ENCODE assay signal across 8 mouse cellular contexts in the genomic region with DNA sequence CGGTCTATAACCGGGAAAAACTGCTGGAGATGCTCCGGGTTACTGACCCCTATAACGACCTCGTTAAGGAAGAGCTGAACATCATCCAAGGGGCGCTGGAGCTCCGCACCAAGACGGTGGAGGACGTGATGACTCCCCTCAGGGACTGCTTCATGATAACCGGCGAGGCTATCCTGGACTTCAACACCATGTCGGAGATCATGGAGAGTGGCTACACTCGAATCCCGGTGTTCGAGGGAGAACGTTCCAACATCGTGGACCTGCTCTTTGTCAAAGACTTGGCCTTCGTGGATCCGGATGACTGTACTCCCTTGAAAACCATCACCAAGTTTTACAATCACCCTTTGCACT. TPM values are rescaled to one million over a fixed set of nuclear protein-coding genes. Genes with fewer than 3 reads are reported as not detected.
DNase-seq lines count a peak whose midpoint lies in the region; ATAC-seq and TF ChIP-seq lines count a peak whose summit lies in the region.

No protein-coding gene starts in this region.

- H3K4me3 ChIP-seq in layer of hippocampus, adult 2 months = peak overlapping the region; percentile 97
- H3K4me3 ChIP-seq in bone marrow, adult 2 months (replicated peaks; ENCODE audit: control insufficient read depth, low read depth, low read length) = peak overlapping the region; percentile 79
- peak overlapping the region; percentile 89 for H3K4me3 ChIP-seq in intestine, postnatal 0 days (ENCODE audit: low read depth, low read length)
- peak overlapping the region; percentile 51 for H3K4me3 ChIP-seq in myocyte

- H3K9ac ChIP-seq in intestine, postnatal 0 days (ENCODE audit: low read depth, low read length) = no peak overlapping the region; the same call in 1 of the 2 replicates

- peaks cover 4% of the 10 kb centered on the region for H3K4me1 ChIP-seq in bone marrow, adult 2 months (ENCODE audit: control insufficient read depth, insufficient read depth, low read length)
- H3K4me1 ChIP-seq in intestine, postnatal 0 days (replicated peaks; ENCODE audit: control insufficient read depth, insufficient read depth, low read length) = 0 out of 2 replicates have a peak, but pooled peaks cover 12% of the 10 kb centered on the region

- H3K27ac ChIP-seq in layer of hippocampus, adult 2 months = peak overlapping the region; percentile 97
- H3K27ac ChIP-seq in bone marrow, adult 2 months (ENCODE audit: control insufficient read depth, insufficient read depth, low read depth, low read length, poor library complexity) = no peak overlapping the region; the same call in 1 of the 2 replicates
- no peak overlapping the region for H3K27ac ChIP-seq in intestine, postnatal 0 days (ENCODE audit: low read depth, low read length)

- peak overlapping the region; percentile 98 for H3K4me2 ChIP-seq in intestine, postnatal 0 days (replicated peaks; ENCODE audit: low read depth)
- peak overlapping the region; percentile 79 for H3K4me2 ChIP-seq in myocyte (ENCODE audit: low read depth)

- H3K36me3 ChIP-seq in intestine, postnatal 0 days (ENCODE audit: control insufficient read depth, insufficient read depth) = no peaks in the 10 kb centered on the region
- no peaks in the 10 kb centered on the region for H3K36me3 ChIP-seq in myocyte (ENCODE audit: control insufficient read depth, insufficient read depth)

- DNase-seq in layer of hippocampus, adult 2 months (ENCODE audit: low spot score in 2 of 2) = no peak
- no peak for DNase-seq in layer of hippocampus, adult 8-10 months (ENCODE audit: low spot score in 2 of 2)
- no peak for DNase-seq in urinary bladder, postnatal 25 days (ENCODE audit: low spot score)
- no peak for DNase-seq in right cerebral cortex, postnatal 36 days (ENCODE audit: low spot score in 2 of 2)

- no peak for TF ChIP-seq CTCF in layer of hippocampus, adult 2 months (conservative IDR thresholded peaks at IDR 0.05)
- no peak for TF ChIP-seq CTCF in bone marrow, adult 2 months (IDR thresholded peaks at IDR 0.05; ENCODE audit: control insufficient read depth, insufficient read depth, low read length)
- no peak for TF ChIP-seq CTCF in intestine, postnatal 0 days (IDR thresholded peaks at IDR 0.05; ENCODE audit: low read depth)

- H3K79me2 ChIP-seq in myocyte (ENCODE audit: control insufficient read depth, insufficient read depth) = no peaks in the 10 kb centered on the region

- H3ac ChIP-seq in myocyte (ENCODE audit: control insufficient read depth, insufficient read length) = no peak overlapping the region

- ATAC-seq in erythroblast, adult 5-6 weeks (replicated peaks; ENCODE audit: low FRiP score, poor library complexity, severe bottlenecking) = peak; percentile 21
- no peak for ATAC-seq in intestine, postnatal 0 days

- no peaks in the 10 kb centered on the region for H3K9me3 ChIP-seq in intestine, postnatal 0 days (ENCODE audit: control insufficient read depth)

- peaks cover 8% of the 10 kb centered on the region; the same call in 1 of the 2 replicates for H3K27me3 ChIP-seq in intestine, postnatal 0 days (replicated peaks; ENCODE audit: control insufficient read depth, insufficient read depth, low read length)
- no peaks in the 10 kb centered on the region for H3K27me3 ChIP-seq in myocyte (ENCODE audit: control insufficient read depth, insufficient read depth, insufficient read length)

- WGBS in bone marrow, adult 2 months = 6% methylated on average over 19 of the region's 19 CpGs
- WGBS in intestine, postnatal 0 days = 7% methylated on average over 19 of the region's 19 CpGs

- TF ChIP-seq POLR2A in bone marrow, adult 2 months (IDR thresholded peaks at IDR 0.05; ENCODE audit: borderline replicate concordance, control insufficient read depth, low read depth, low read length) = no peak
- no peak for TF ChIP-seq POLR2A in myocyte (IDR thresholded peaks at IDR 0.05; ENCODE audit: insufficient read length, low read depth)

TF ChIP-seq in myocyte, 11 proteins besides CTCF, POLR2A, EP300 and RAD21:
- TF ChIP-seq MYOD1 (IDR thresholded peaks at IDR 0.05; ENCODE audit: control insufficient read depth in 1 of 3, insufficient read length in 2 of 3, low read depth in 2 of 3) (no peak), USF1 (IDR thresholded peaks at IDR 0.05; ENCODE audit: low read depth) (no peak), CEBPB (IDR thresholded peaks at IDR 0.05; ENCODE audit: insufficient read depth, poor library complexity, severe bottlenecking) (no peak)

RNA-seq across cellular contexts. Expression of a gene that starts 1.6 kb away (rescaled TPM):
- total RNA-seq in layer of hippocampus, adult 2 months (2021) = 10 to 100 TPM; 37.9 to 38.8 TPM
- total RNA-seq in layer of hippocampus, adult 8-10 months (2022) = 10 to 100 TPM; 35.6 to 43.6 (median 39.9) TPM
- polyA plus RNA-seq in bone marrow, adult 2 months (2011; ENCODE audit: insufficient read depth, insufficient read length, low replicate concordance, missing spikeins) = 5.7 and 10.5 TPM in 2 replicates
- 34.0 and 36.6 TPM in 2 replicates for total RNA-seq in erythroblast, adult 5-6 weeks (2015; ENCODE audit: low replicate concordance)
- total RNA-seq in erythroblast, adult 5-6 weeks (2017; ENCODE audit: low replicate concordance) = 51.7 and 58.0 TPM in 2 replicates
- polyA plus RNA-seq in intestine, postnatal 0 days (2015; fragmentation: Nextera tagmentation; extraction: Ambion mirVana) = 6.5 TPM in 2 replicates
- polyA plus RNA-seq in myocyte (2012; fragmentation: generic; extraction: Trizol) = 8.1 TPM

RNA-seq across cellular contexts. Expression of a gene that starts 55.7 kb away (rescaled TPM):
- total RNA-seq in layer of hippocampus, adult 2 months (2021) = 10 to 100 TPM; 23.1 to 25.2 TPM
- 10 to 100 TPM; 25.3 to 33.0 (median 29.8) TPM for total RNA-seq in layer of hippocampus, adult 8-10 months (2022)
- 3.9 and 8.5 TPM in 2 replicates for polyA plus RNA-seq in bone marrow, adult 2 months (2011; ENCODE audit: insufficient read depth, insufficient read length, low replicate concordance, missing spikeins)
- total RNA-seq in erythroblast, adult 5-6 weeks (2015; ENCODE audit: low replicate concordance) = 2.9 TPM in 2 replicates
- 4.2 and 5.9 TPM in 2 replicates for total RNA-seq in erythroblast, adult 5-6 weeks (2017; ENCODE audit: low replicate concordance)
- polyA plus RNA-seq in intestine, postnatal 0 days (2015; fragmentation: Nextera tagmentation; extraction: Ambion mirVana) = 46.4 and 49.0 TPM in 2 replicates
- 4.1 TPM for polyA plus RNA-seq in myocyte (2012; fragmentation: generic; extraction: Trizol)
